In genomic region chr9:21918035-21918592, GRCm38 (mm10) we compare ENCODE assay signal across 8 mouse cellular contexts. TPM values are rescaled to one million over a fixed set of nuclear protein-coding genes. Genes with fewer than 3 reads are reported as not detected.
DNase-seq lines count a peak whose midpoint lies in the region; ATAC-seq and TF ChIP-seq lines count a peak whose summit lies in the region.

Gene Rab3d (minus strand): TSS chr9:21918192.

- H3K9ac ChIP-seq in kidney, embryonic 15.5 days: peak within 1 kb of the TSS; percentile 48

- H3K4me2 ChIP-seq in kidney, embryonic 15.5 days: peak within 1 kb of the TSS; percentile 92

- peak within 1 kb of the TSS; percentile 94 for H3K4me3 ChIP-seq in bone marrow macrophage, adult 2 months (ENCODE audit: insufficient read depth, low read length)
- peak within 1 kb of the TSS; percentile 47 for H3K4me3 ChIP-seq in embryonic fibroblast, embryonic 13.5 days (ENCODE audit: insufficient read depth, low read length)
- H3K4me3 ChIP-seq in heart, embryonic 10.5 days: peak within 1 kb of the TSS; percentile 84
- peak within 1 kb of the TSS; percentile 66 for H3K4me3 ChIP-seq in kidney, embryonic 15.5 days (replicated peaks)

- H3K9me3 ChIP-seq in heart, embryonic 10.5 days: no peaks in the 10 kb centered on the region
- H3K9me3 ChIP-seq in kidney, embryonic 15.5 days (replicated peaks): no peaks in the 10 kb centered on the region

- DNase-seq in A20 (ENCODE audit: low read depth, low spot score) (peak; percentile 93), liver (peak; percentile 99)
- DNase-seq in heart, embryonic 10.5 days (ENCODE audit: low spot score): peak; percentile 99
- DNase-seq in spleen, postnatal 4 days (ENCODE audit: low spot score in 2 of 2): peak; percentile 97 to 98

- peak; percentile 97 for ATAC-seq in kidney, embryonic 15.5 days (replicated peaks; ENCODE audit: low FRiP score)
- ATAC-seq in monocyte, adult 5-6 weeks (replicated peaks; ENCODE audit: insufficient number of reproducible peaks, low FRiP score, low TSS enrichment, poor library complexity, severe bottlenecking): peak; percentile 87

- under 1% methylated on average over 36 of the region's 36 CpGs for WGBS in heart, embryonic 10.5 days
- under 1% methylated on average over 36 of the region's 36 CpGs for WGBS in kidney, embryonic 15.5 days

- TF ChIP-seq POLR2A in bone marrow macrophage, adult 2 months (IDR thresholded peaks at IDR 0.05; ENCODE audit: borderline replicate concordance, low read depth, low read length): no peak
- TF ChIP-seq POLR2A in embryonic fibroblast, embryonic 13.5 days (IDR thresholded peaks at IDR 0.05; ENCODE audit: low read depth, low read length): peak; percentile 60

- H3K27ac ChIP-seq in bone marrow macrophage, adult 2 months (ENCODE audit: insufficient read depth, low read depth, low read length): no peak within 1 kb of the TSS
- H3K27ac ChIP-seq in embryonic fibroblast, embryonic 13.5 days (ENCODE audit: insufficient read depth, low read length): no peak within 1 kb of the TSS
- peak within 1 kb of the TSS; percentile 80 for H3K27ac ChIP-seq in heart, embryonic 10.5 days
- no peak within 1 kb of the TSS; the same call in 1 of the 2 replicates for H3K27ac ChIP-seq in kidney, embryonic 15.5 days

- H3K27me3 ChIP-seq in heart, embryonic 10.5 days (ENCODE audit: insufficient read depth, poor library complexity, severe bottlenecking): peaks cover 37% of the 10 kb centered on the region
- peaks cover 21% of the 10 kb centered on the region; the same call in 1 of the 2 replicates for H3K27me3 ChIP-seq in kidney, embryonic 15.5 days

- H3K36me3 ChIP-seq in heart, embryonic 10.5 days: no peaks in the 10 kb centered on the region; the same call in none of the 2 replicates
- H3K36me3 ChIP-seq in kidney, embryonic 15.5 days: peaks cover 3% of the 10 kb centered on the region; the same call in 1 of the 2 replicates

- peaks cover 7% of the 10 kb centered on the region for H3K4me1 ChIP-seq in bone marrow macrophage, adult 2 months (ENCODE audit: control insufficient read depth, insufficient read depth, low read length)
- no peaks in the 10 kb centered on the region for H3K4me1 ChIP-seq in embryonic fibroblast, embryonic 13.5 days (ENCODE audit: control insufficient read depth, insufficient read depth, low read length)
- H3K4me1 ChIP-seq in heart, embryonic 10.5 days: peaks cover 9% of the 10 kb centered on the region
- peaks cover 16% of the 10 kb centered on the region for H3K4me1 ChIP-seq in kidney, embryonic 15.5 days

- TF ChIP-seq CTCF in bone marrow macrophage, adult 2 months (IDR thresholded peaks at IDR 0.05; ENCODE audit: low read depth, low read length): no peak
- no peak for TF ChIP-seq CTCF in embryonic fibroblast, embryonic 13.5 days (IDR thresholded peaks at IDR 0.05; ENCODE audit: borderline replicate concordance, insufficient read depth, low read length)

RNA-seq across cellular contexts. Expression of gene Rab3d, which starts in this region (rescaled TPM):
- 26.9 and 32.4 TPM in 2 replicates for polyA plus RNA-seq in bone marrow macrophage, adult 2 months (2012; ENCODE audit: insufficient read depth, insufficient read length, missing spikeins)
- polyA plus RNA-seq in embryonic fibroblast, embryonic 13.5 days (2011; ENCODE audit: insufficient read length, low read depth, missing spikeins): 6.7 and 13.5 TPM in 2 replicates
- polyA plus RNA-seq in heart, embryonic 10.5 days (2016; fragmentation: Nextera tagmentation; extraction: Ambion mirVana): 6.2 and 6.8 TPM in 2 replicates
- 11.0 and 11.3 TPM in 2 replicates for polyA plus RNA-seq in kidney, embryonic 15.5 days (2015; fragmentation: Nextera tagmentation; extraction: Ambion mirVana)
- total RNA-seq in monocyte, adult 5-6 weeks (2017): 8.4 to 22.7 TPM (median 18.5 TPM) in 3 replicates
